Mouse (Mus musculus): Measurements from ENCODE around the gene Ube2v1. TPM values are rescaled to one million over a fixed set of nuclear protein-coding genes. Genes with fewer than 3 reads are reported as not detected.

Gene Ube2v1
- polyA plus RNA-seq, 1 experiment from 2014 or later: 332 TPM

- Histone ChIP-seq H3K4me3 (no peak overlapping the region), H3K4me1 (peaks cover 55% of the 10 kb centered on the region), H3K27ac (peak overlapping the region; percentile 77), H3K36me3 (no peaks in the 10 kb centered on the region), H3K9me3 (no peaks in the 10 kb centered on the region), H3K27me3 (ENCODE audit: insufficient read depth, poor library complexity, severe bottlenecking) (peaks cover 5% of the 10 kb centered on the region)
- no peak for DNase-seq (ENCODE audit: low spot score)
- WGBS: 81% methylated on average over 4 of the region's 4 CpGs
Observed at GRCm38 (mm10) chr2:167593551-167594250, 38.2 kb downstream of the Ube2v1 start.

DNA sequence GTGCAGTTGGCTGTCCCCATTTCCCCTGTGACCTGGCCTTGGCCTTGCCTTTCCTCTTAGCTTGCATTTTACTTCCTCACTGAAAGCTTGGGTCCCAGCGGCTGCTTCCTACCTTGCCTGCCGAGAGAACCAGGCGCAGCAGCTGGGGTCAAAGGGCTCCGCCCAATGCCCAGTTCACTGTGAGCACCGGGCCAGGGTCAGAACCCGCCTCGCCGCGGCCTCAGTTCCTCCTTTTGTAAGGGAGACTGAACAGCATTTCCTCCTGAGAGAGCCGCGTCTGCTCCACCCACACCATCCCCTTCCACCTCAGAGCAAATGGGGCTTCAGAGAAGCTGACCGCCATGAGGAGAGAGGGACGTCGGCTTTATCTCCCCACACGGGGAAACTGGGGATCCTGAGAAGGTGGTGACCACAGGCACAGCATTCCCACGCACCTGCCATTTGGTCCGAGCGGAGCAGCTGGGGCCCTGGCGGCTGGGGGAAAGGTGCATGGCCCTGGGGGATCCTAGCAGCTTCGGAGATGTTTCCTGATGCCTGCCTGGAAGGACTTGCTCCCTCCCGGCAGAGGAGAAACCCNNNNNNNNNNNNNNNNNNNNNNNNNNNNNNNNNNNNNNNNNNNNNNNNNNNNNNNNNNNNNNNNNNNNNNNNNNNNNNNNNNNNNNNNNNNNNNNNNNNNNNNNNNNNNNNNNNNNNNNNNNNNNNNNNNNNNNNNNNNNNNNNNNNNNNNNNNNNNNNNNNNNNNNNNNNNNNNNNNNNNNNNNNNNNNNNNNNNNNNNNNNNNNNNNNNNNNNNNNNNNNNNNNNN is 42.9 kb downstream of the Ube2v1 start:
- whole genome bisulfite sequencing: 12% methylated on average over 21 of the region's 21 CpGs
- DNase-seq (ENCODE audit: low spot score): no peak

GRCm38 (mm10) chr2:167586976-167587375 is 44.9 kb downstream of the Ube2v1 start:
- H3K36me3 ChIP-seq: no peaks in the 10 kb centered on the region
- peak overlapping the region; percentile 86 for H3K27ac ChIP-seq
- H3K9me3 ChIP-seq: no peaks in the 10 kb centered on the region
- H3K4me3 ChIP-seq: no peak overlapping the region
- H3K27me3 ChIP-seq (ENCODE audit: insufficient read depth, poor library complexity, severe bottlenecking): no peaks in the 10 kb centered on the region; the same call in 1 of the 2 replicates
- H3K4me1 ChIP-seq: peaks cover 65% of the 10 kb centered on the region
- no peak for DNase-seq (ENCODE audit: low spot score)
- WGBS: 24% methylated on average over 9 of the region's 9 CpGs

More for the DNA sequence above, 42.9 kb downstream of the Ube2v1 start:
- H3K27ac ChIP-seq: peak overlapping the region; percentile 85
- H3K4me3 ChIP-seq: peak overlapping the region; percentile 50
- H3K4me1 ChIP-seq: peaks cover 52% of the 10 kb centered on the region
- no peaks in the 10 kb centered on the region; the same call in 1 of the 2 replicates for H3K27me3 ChIP-seq (ENCODE audit: insufficient read depth, poor library complexity, severe bottlenecking)
- H3K9me3 ChIP-seq: no peaks in the 10 kb centered on the region
- no peaks in the 10 kb centered on the region for H3K36me3 ChIP-seq

- Histone ChIP-seq H3K36me3 (no peaks in the 10 kb centered on the region), H3K9me3 (no peaks in the 10 kb centered on the region), H3K27ac (peak overlapping the region; percentile 86), H3K4me3 (no peak overlapping the region), H3K27me3 (ENCODE audit: insufficient read depth, poor library complexity, severe bottlenecking) (no peaks in the 10 kb centered on the region; the same call in 1 of the 2 replicates), H3K4me1 (peaks cover 74% of the 10 kb centered on the region)
- 17% methylated on average over 8 of the region's 8 CpGs for WGBS
- DNase-seq (ENCODE audit: low spot score): no peak
Observed at GRCm38 (mm10) chr2:167586041-167586440, 45.9 kb downstream of the Ube2v1 start.

- DNase-seq (ENCODE audit: low spot score): no peak
- WGBS: 77% methylated on average over 2 of the region's 2 CpGs
- Histone ChIP-seq H3K4me1 (peaks cover 74% of the 10 kb centered on the region), H3K27me3 (ENCODE audit: insufficient read depth, poor library complexity, severe bottlenecking) (no peaks in the 10 kb centered on the region; the same call in 1 of the 2 replicates), H3K4me3 (no peak overlapping the region), H3K36me3 (no peaks in the 10 kb centered on the region), H3K9me3 (no peaks in the 10 kb centered on the region), H3K27ac (peak overlapping the region; percentile 86)
Observed at GRCm38 (mm10) chr2:167585273-167585672, 46.6 kb downstream of the Ube2v1 start.

GRCm38 (mm10) chr2:167583161-167583952 is 48.5 kb downstream of the Ube2v1 start:
- peak overlapping the region; percentile 83 for H3K27ac ChIP-seq
- peaks cover 70% of the 10 kb centered on the region for H3K4me1 ChIP-seq
- WGBS: 26% methylated on average over 10 of the region's 10 CpGs
- no peak overlapping the region for H3K4me3 ChIP-seq
- DNase-seq (ENCODE audit: low spot score): no peak
- no peaks in the 10 kb centered on the region for H3K9me3 ChIP-seq
- H3K27me3 ChIP-seq (ENCODE audit: insufficient read depth, poor library complexity, severe bottlenecking): peaks cover 4% of the 10 kb centered on the region
- no peaks in the 10 kb centered on the region for H3K36me3 ChIP-seq

GRCm38 (mm10) chr2:167578521-167578920 is 53.4 kb downstream of the Ube2v1 start:
- H3K27ac ChIP-seq: peak overlapping the region; percentile 57; the same call in 1 of the 2 replicates
- H3K36me3 ChIP-seq: no peaks in the 10 kb centered on the region
- H3K4me3 ChIP-seq: no peak overlapping the region
- peaks cover 4% of the 10 kb centered on the region for H3K27me3 ChIP-seq (ENCODE audit: insufficient read depth, poor library complexity, severe bottlenecking)
- DNase-seq (ENCODE audit: low spot score): no peak
- peaks cover 45% of the 10 kb centered on the region for H3K4me1 ChIP-seq
- H3K9me3 ChIP-seq: no peaks in the 10 kb centered on the region
- 48% methylated on average over 5 of the region's 5 CpGs for WGBS

GRCm38 (mm10) chr2:167577186-167577785 is 54.6 kb downstream of the Ube2v1 start:
- WGBS: 61% methylated on average over 9 of the region's 9 CpGs
- H3K27me3 ChIP-seq (ENCODE audit: insufficient read depth, poor library complexity, severe bottlenecking): peaks cover 4% of the 10 kb centered on the region
- no peak for DNase-seq (ENCODE audit: low spot score)
- H3K4me1 ChIP-seq: peaks cover 36% of the 10 kb centered on the region
- no peaks in the 10 kb centered on the region for H3K9me3 ChIP-seq
- peak overlapping the region; percentile 39 for H3K27ac ChIP-seq
- no peaks in the 10 kb centered on the region for H3K36me3 ChIP-seq
- no peak overlapping the region for H3K4me3 ChIP-seq

GRCm38 (mm10) chr2:167576121-167576620 is 55.7 kb downstream of the Ube2v1 start:
- no peaks in the 10 kb centered on the region for H3K9me3 ChIP-seq
- H3K27me3 ChIP-seq (ENCODE audit: insufficient read depth, poor library complexity, severe bottlenecking): peaks cover 4% of the 10 kb centered on the region
- no peak overlapping the region for H3K27ac ChIP-seq
- peaks cover 25% of the 10 kb centered on the region for H3K4me1 ChIP-seq
- 81% methylated on average over 8 of the region's 8 CpGs for WGBS
- H3K36me3 ChIP-seq: no peaks in the 10 kb centered on the region
- no peak for DNase-seq (ENCODE audit: low spot score)
- H3K4me3 ChIP-seq: no peak overlapping the region

- WGBS: 86% methylated on average over 7 of the region's 7 CpGs
- H3K27ac ChIP-seq: no peak overlapping the region
- no peak for DNase-seq (ENCODE audit: low spot score)
Observed at GRCm38 (mm10) chr2:167575581-167575980, 56.3 kb downstream of the Ube2v1 start.

DNA sequence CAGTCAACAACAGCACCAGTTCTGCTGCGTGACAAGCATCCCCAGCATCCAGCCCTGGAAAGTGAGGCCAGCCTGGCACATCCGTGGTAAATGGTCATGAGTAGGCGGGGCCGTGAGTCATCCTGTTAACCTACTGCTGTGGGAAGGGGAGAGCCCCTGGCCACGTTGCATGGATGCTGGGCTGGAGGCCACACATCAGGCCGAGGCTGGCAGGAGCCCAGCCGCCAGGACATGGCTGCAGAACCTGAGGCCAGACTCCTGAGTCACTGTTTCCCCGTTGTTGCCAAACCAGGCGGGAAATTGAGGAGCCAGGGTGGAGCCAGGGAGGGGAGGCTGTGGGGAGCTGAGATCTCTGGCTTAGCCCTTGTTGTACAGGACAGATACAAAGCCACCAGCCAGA is 57.1 kb downstream of the Ube2v1 start:
- Histone ChIP-seq H3K9me3 (no peaks in the 10 kb centered on the region), H3K4me1 (peaks cover 34% of the 10 kb centered on the region), H3K36me3 (no peaks in the 10 kb centered on the region), H3K27ac (peak overlapping the region; percentile 38; the same call in 1 of the 2 replicates), H3K4me3 (no peak overlapping the region), H3K27me3 (ENCODE audit: insufficient read depth, poor library complexity, severe bottlenecking) (peaks cover 4% of the 10 kb centered on the region)
- WGBS: 68% methylated on average over 9 of the region's 9 CpGs
- no peak for DNase-seq (ENCODE audit: low spot score)

More at GRCm38 (mm10) chr2:167575581-167575980, 56.3 kb downstream of the Ube2v1 start:
- no peaks in the 10 kb centered on the region for H3K36me3 ChIP-seq
- H3K9me3 ChIP-seq: no peaks in the 10 kb centered on the region
- peaks cover 4% of the 10 kb centered on the region for H3K27me3 ChIP-seq (ENCODE audit: insufficient read depth, poor library complexity, severe bottlenecking)
- no peak overlapping the region for H3K4me3 ChIP-seq
- H3K4me1 ChIP-seq: peaks cover 27% of the 10 kb centered on the region

All from heart, embryonic 10.5 days (tissue).